Mouse (Mus musculus) megakaryocyte, embryonic 14.5 days (primary cell): ENCODE measurements at regions not wholly inside any gene's neighbourhood (a gene's known extent, or its start where the extent isn't known, plus 50 kb on each side); places are given as distances from the start of the nearest gene placed in this dataset.
A peak's percentile ranks its signal among the peaks of the same experiment; 100 is the strongest.

Experiments
- H3K27me3 ChIP-seq: replicated peaks from 2 replicates; pipeline ENCODE3; 2012; ENCODE audit warnings: inconsistent platforms
- H3K36me3 ChIP-seq: replicated peaks from 2 replicates; pipeline ENCODE3; 2012; ENCODE audit warnings: low read length, inconsistent platforms, mixed read lengths
- H3K4me1 ChIP-seq: 2 replicates; pipeline ENCODE4 v1.6.1; 2012; ENCODE audit warnings: inconsistent platforms
- H3K4me3 ChIP-seq: replicated peaks from 2 replicates; pipeline ENCODE3; 2012; ENCODE audit warnings: moderate library complexity, mild to moderate bottlenecking, inconsistent platforms
- H3K9me3 ChIP-seq: 2 replicates; pipeline ENCODE4 v1.6.1; 2012; ENCODE audit warnings: inconsistent platforms
- FLI1 ChIP-seq: IDR thresholded peaks from 2 replicates; pipeline ENCODE4 v1.6.1; 2012; ENCODE audit warnings: low read length, inconsistent platforms, mixed read lengths
- GATA1 ChIP-seq: IDR thresholded peaks from 3 replicates; pipeline ENCODE4 v1.6.1; 2012; ENCODE audit warnings: mixed read lengths, low read length, inconsistent platforms, borderline replicate concordance

- H3K4me1 ChIP-seq, result peaks cover 39% of the 10 kb centered on the region
- H3K9me3 ChIP-seq, result peaks cover 14% of the 10 kb centered on the region
- TF ChIP-seq GATA1, result no peak
- no peak for TF ChIP-seq FLI1
- H3K27me3 ChIP-seq, result no peaks in the 10 kb centered on the region
- no peak overlapping the region for H3K4me3 ChIP-seq
- H3K36me3 ChIP-seq, result peaks cover 13% of the 10 kb centered on the region
Measured at GRCm38 (mm10) chr13:44569241-44569778, 160.0 kb upstream of the Jarid2 start.

GRCm38 (mm10) chr13:44573463-44573862 lies 155.8 kb upstream of the Jarid2 start:
- H3K4me1 ChIP-seq, result peaks cover 27% of the 10 kb centered on the region
- peaks cover 14% of the 10 kb centered on the region for H3K9me3 ChIP-seq
- peaks cover 13% of the 10 kb centered on the region for H3K36me3 ChIP-seq
- H3K27me3 ChIP-seq, result no peaks in the 10 kb centered on the region
- no peak for TF ChIP-seq GATA1
- no peak for TF ChIP-seq FLI1
- H3K4me3 ChIP-seq, result peak overlapping the region; percentile 59

- Histone ChIP-seq H3K4me3 (peak overlapping the region; percentile 18), H3K27me3 (no peaks in the 10 kb centered on the region), H3K36me3 (peaks cover 6% of the 10 kb centered on the region), H3K4me1 (peaks cover 69% of the 10 kb centered on the region), H3K9me3 (peaks cover 6% of the 10 kb centered on the region; the same call in 1 of the 2 replicates)
- TF ChIP-seq FLI1 (no peak), GATA1 (no peak)
Measured at GRCm38 (mm10) chr13:44579215-44579614, 150.1 kb upstream of the Jarid2 start.

GRCm38 (mm10) chr13:44580156-44580736 lies 149.0 kb upstream of the Jarid2 start:
- H3K27me3 ChIP-seq, result no peaks in the 10 kb centered on the region
- H3K4me3 ChIP-seq, result no peak overlapping the region
- peaks cover 6% of the 10 kb centered on the region for H3K36me3 ChIP-seq
- no peak for TF ChIP-seq GATA1
- TF ChIP-seq FLI1, result no peak
- H3K9me3 ChIP-seq, result peaks cover 6% of the 10 kb centered on the region; the same call in 1 of the 2 replicates
- H3K4me1 ChIP-seq, result peaks cover 79% of the 10 kb centered on the region

- H3K4me1 ChIP-seq, result peaks cover 82% of the 10 kb centered on the region
Measured at GRCm38 (mm10) chr13:44580767-44581166, 148.5 kb upstream of the Jarid2 start.

GRCm38 (mm10) chr13:44581947-44582766 lies 147.1 kb upstream of the Jarid2 start:
- H3K27me3 ChIP-seq, result no peaks in the 10 kb centered on the region
- TF ChIP-seq GATA1, result no peak
- no peak for TF ChIP-seq FLI1
- H3K4me3 ChIP-seq, result peak overlapping the region; percentile 33

More at GRCm38 (mm10) chr13:44580767-44581166, 148.5 kb upstream of the Jarid2 start:
- Histone ChIP-seq H3K36me3 (peaks cover 6% of the 10 kb centered on the region), H3K27me3 (no peaks in the 10 kb centered on the region), H3K9me3 (peaks cover 6% of the 10 kb centered on the region; the same call in 1 of the 2 replicates), H3K4me3 (no peak overlapping the region)
- TF ChIP-seq FLI1, result no peak
- no peak for TF ChIP-seq GATA1

GRCm38 (mm10) chr13:44582767-44583085 lies 146.5 kb upstream of the Jarid2 start:
- H3K36me3 ChIP-seq, result peaks cover 6% of the 10 kb centered on the region
- H3K9me3 ChIP-seq, result peaks cover 6% of the 10 kb centered on the region; the same call in 1 of the 2 replicates
- peaks cover 95% of the 10 kb centered on the region for H3K4me1 ChIP-seq
- TF ChIP-seq GATA1 (no peak), FLI1 (no peak)
- H3K4me3 ChIP-seq, result no peak overlapping the region
- no peaks in the 10 kb centered on the region for H3K27me3 ChIP-seq

More at GRCm38 (mm10) chr13:44581947-44582766, 147.1 kb upstream of the Jarid2 start:
- H3K4me1 ChIP-seq, result peaks cover 91% of the 10 kb centered on the region
- peaks cover 6% of the 10 kb centered on the region; the same call in 1 of the 2 replicates for H3K9me3 ChIP-seq
- H3K36me3 ChIP-seq, result peaks cover 6% of the 10 kb centered on the region

GRCm38 (mm10) chr13:44583614-44584013 lies 145.7 kb upstream of the Jarid2 start:
- H3K9me3 ChIP-seq, result peaks cover 6% of the 10 kb centered on the region; the same call in 1 of the 2 replicates
- peak overlapping the region; percentile 76 for H3K4me3 ChIP-seq
- peaks cover 6% of the 10 kb centered on the region for H3K36me3 ChIP-seq
- peaks cover 97% of the 10 kb centered on the region for H3K4me1 ChIP-seq
- no peaks in the 10 kb centered on the region for H3K27me3 ChIP-seq
- TF ChIP-seq FLI1 (no peak), GATA1 (no peak)

GRCm38 (mm10) chr13:44584151-44584550 lies 145.1 kb upstream of the Jarid2 start:
- TF ChIP-seq FLI1, result no peak
- no peak for TF ChIP-seq GATA1
- Histone ChIP-seq H3K36me3 (peaks cover 2% of the 10 kb centered on the region), H3K9me3 (peaks cover 2% of the 10 kb centered on the region; the same call in 1 of the 2 replicates), H3K27me3 (no peaks in the 10 kb centered on the region), H3K4me1 (peaks cover 96% of the 10 kb centered on the region), H3K4me3 (peak overlapping the region; percentile 76)

- H3K27me3 ChIP-seq, result no peaks in the 10 kb centered on the region
- TF ChIP-seq GATA1, result no peak
- TF ChIP-seq FLI1, result no peak
- no peaks in the 10 kb centered on the region for H3K36me3 ChIP-seq
- H3K9me3 ChIP-seq, result no peaks in the 10 kb centered on the region
- H3K4me1 ChIP-seq, result peaks cover 94% of the 10 kb centered on the region
- H3K4me3 ChIP-seq, result peak overlapping the region; percentile 76
Measured at GRCm38 (mm10) chr13:44584551-44584950, 144.7 kb upstream of the Jarid2 start.
